Mouse (Mus musculus) CH12.LX (cell line): ENCODE measurements around the gene Ikzf2. TPM values are rescaled to one million over a fixed set of nuclear protein-coding genes. Genes with fewer than 3 reads are reported as not detected.

Source experiments
- DNase-seq: peaks from one replicate; pipeline ENCODE4 v3.0.0-alpha.2; 2013; ENCODE audit errors: extremely low read depth
- H3K27ac ChIP-seq: 2 replicates; pipeline ENCODE4 v1.5.1; 2012; ENCODE audit warnings: low read depth, mild to moderate bottlenecking, control low read depth, moderate library complexity; ENCODE audit not compliant: insufficient read depth
- H3K27me3 ChIP-seq: replicated peaks from 2 replicates; pipeline ENCODE3; 2012; ENCODE audit warnings: inconsistent platforms
- H3K36me3 ChIP-seq, 2 experiments: replicated peaks in 1 of 2; 2 replicates each; pipeline versions ENCODE3 to v1.6.1; 2012; ENCODE audit warnings: inconsistent platforms in 1 of 2, low read length in 1 of 2, mild to moderate bottlenecking in 1 of 2, mixed read lengths in 1 of 2, moderate library complexity in 1 of 2; ENCODE audit not compliant: control insufficient read depth in 1 of 2, insufficient read depth in 1 of 2
- H3K4me1 ChIP-seq, 2 experiments: 2 replicates each; pipeline ENCODE4 v1.6.1; 2012; ENCODE audit warnings: inconsistent platforms in 1 of 2, moderate library complexity in 1 of 2; ENCODE audit not compliant: insufficient read depth in 2 of 2, control insufficient read depth in 1 of 2
- H3K4me2 ChIP-seq: 2 replicates; pipeline ENCODE4 v1.6.1; 2012; ENCODE audit warnings: low read depth, mild to moderate bottlenecking, control low read depth; ENCODE audit not compliant: poor library complexity, insufficient read depth, severe bottlenecking
- H3K4me3 ChIP-seq, 3 experiments: fragments of 150-350 bp in 1 of 3; sonication (generic) in 1 of 3; replicated peaks in 1 of 3; 2 replicates each; pipeline versions ENCODE3 to v1.5.1; 2011 to 2012; ENCODE audit warnings: low read depth in 2 of 3, low read length in 2 of 3, mild to moderate bottlenecking in 2 of 3, moderate library complexity in 2 of 3, control low read depth in 1 of 3, improper control_type of control experiment in 1 of 3, inconsistent platforms in 1 of 3, mixed read lengths in 1 of 3; ENCODE audit not compliant: poor library complexity in 1 of 3
- H3K79me2 ChIP-seq: replicated peaks from 2 replicates; pipeline ENCODE4 v1.6.1; 2012; ENCODE audit warnings: mild to moderate bottlenecking, moderate library complexity; ENCODE audit not compliant: control insufficient read depth, poor library complexity, insufficient read depth, severe bottlenecking; ENCODE audit errors: extremely low read depth
- H3K9ac ChIP-seq: 2 replicates; pipeline ENCODE4 v1.6.1; 2012; ENCODE audit warnings: low read depth, mild to moderate bottlenecking, control low read depth, moderate library complexity; ENCODE audit not compliant: insufficient read depth
- H3K9me3 ChIP-seq: replicated peaks from 2 replicates; pipeline ENCODE3; 2012; ENCODE audit warnings: low read length, inconsistent platforms, mixed read lengths
- BHLHE40 ChIP-seq: IDR thresholded peaks from 2 replicates; pipeline ENCODE4 v1.6.1; 2011; ENCODE audit warnings: mild to moderate bottlenecking, low read depth, low read length, improper control_type of control experiment
- CHD2 ChIP-seq: IDR thresholded peaks from 2 replicates; pipeline ENCODE4 v1.6.1; 2011; ENCODE audit warnings: low read length, improper control_type of control experiment
- ELF1 ChIP-seq: IDR thresholded peaks from 2 replicates; pipeline ENCODE4 v1.6.1; 2014; ENCODE audit warnings: low read depth, mild to moderate bottlenecking, inconsistent platforms, low read length, improper control_type of control experiment
- ETS1 ChIP-seq: conservative IDR thresholded peaks from 2 replicates; pipeline ENCODE4 v1.6.1; 2012; ENCODE audit warnings: low read depth, mild to moderate bottlenecking, inconsistent platforms, low read length, improper control_type of control experiment, moderate library complexity
- HCFC1 ChIP-seq: IDR thresholded peaks from 2 replicates; pipeline ENCODE4 v1.6.1; 2012; ENCODE audit warnings: low read depth, mild to moderate bottlenecking, inconsistent platforms, low read length, improper control_type of control experiment
- IRF4 ChIP-seq: IDR thresholded peaks from 2 replicates; pipeline ENCODE4 v1.6.1; 2014; ENCODE audit warnings: low read depth, mild to moderate bottlenecking, inconsistent platforms, low read length, improper control_type of control experiment
- JUN ChIP-seq: IDR thresholded peaks from 2 replicates; pipeline ENCODE4 v1.6.1; 2011; ENCODE audit warnings: low read depth, mild to moderate bottlenecking, low read length, improper control_type of control experiment, moderate library complexity; ENCODE audit not compliant: insufficient read depth
- JUND ChIP-seq: conservative IDR thresholded peaks from 2 replicates; pipeline ENCODE4 v1.6.1; 2011; ENCODE audit warnings: low read depth, low read length, improper control_type of control experiment
- KAT2A ChIP-seq: IDR thresholded peaks from 2 replicates; pipeline ENCODE4 v1.6.1; 2012; ENCODE audit warnings: low read length, improper control_type of control experiment, inconsistent platforms; ENCODE audit not compliant: insufficient replicate concordance
- MAFK ChIP-seq: IDR thresholded peaks from 2 replicates; pipeline ENCODE4 v1.6.1; 2011; ENCODE audit warnings: low read length, improper control_type of control experiment; ENCODE audit not compliant: insufficient replicate concordance
- MAX ChIP-seq: IDR thresholded peaks from 2 replicates; pipeline ENCODE4 v1.6.1; 2011; ENCODE audit warnings: low read length, improper control_type of control experiment
- MEF2A ChIP-seq: IDR thresholded peaks from 2 replicates; pipeline ENCODE4 v1.6.1; 2014; ENCODE audit warnings: low read depth, mild to moderate bottlenecking, inconsistent platforms, low read length, improper control_type of control experiment, borderline replicate concordance
- NRF1 ChIP-seq: IDR thresholded peaks from 2 replicates; pipeline ENCODE4 v1.6.1; 2014; ENCODE audit warnings: low read depth, mild to moderate bottlenecking, inconsistent platforms, low read length, improper control_type of control experiment, moderate library complexity
- POLR2A ChIP-seq: IDR thresholded peaks from 2 replicates; pipeline ENCODE4 v1.6.1; 2011; ENCODE audit warnings: low read depth, mild to moderate bottlenecking, improper control_type of control experiment, low read length
- POLR2AphosphoS2 ChIP-seq: IDR thresholded peaks from 2 replicates; pipeline ENCODE4 v1.6.1; 2011; ENCODE audit warnings: low read depth, low read length, improper control_type of control experiment
- RAD21 ChIP-seq: IDR thresholded peaks from 2 replicates; pipeline ENCODE4 v1.6.1; 2011; ENCODE audit warnings: low read depth, mild to moderate bottlenecking, low read length, improper control_type of control experiment, moderate library complexity
- SMC3 ChIP-seq: IDR thresholded peaks from 2 replicates; pipeline ENCODE4 v1.6.1; 2011; ENCODE audit warnings: low read depth, low read length, improper control_type of control experiment
- TBP ChIP-seq: conservative IDR thresholded peaks from 2 replicates; pipeline ENCODE4 v1.6.1; 2011; ENCODE audit warnings: low read depth, low read length, improper control_type of control experiment
- USF2 ChIP-seq: conservative IDR thresholded peaks from 2 replicates; pipeline ENCODE4 v1.6.1; 2011; ENCODE audit warnings: low read depth, low read length, improper control_type of control experiment
- ZMIZ1 ChIP-seq: IDR thresholded peaks from 2 replicates; pipeline ENCODE4 v1.6.1; 2012; ENCODE audit warnings: low read depth, mild to moderate bottlenecking, inconsistent platforms, low read length, improper control_type of control experiment
- dilution Hi-C: fragments of 300-500 bp; cut with MboI; formaldehyde crosslinking; loops from 2 replicates; pipeline ENCODE4 v1.14.3; 2020; ENCODE audit warnings: low sequenced_read_pairs; ENCODE audit not compliant: extremely low pct_unique_long_range_greater_than_20kb, extremely low pct_ligation_motif_present
- in situ Hi-C: fragments of 300-500 bp; cut with MboI; formaldehyde crosslinking; loops from 3 replicates; pipeline ENCODE4 v1.14.3; 2019; ENCODE audit warnings: low sequenced_read_pairs, low pct_ligation_motif_present, low pct_unique_long_range_greater_than_20kb, mixed read lengths
- polyA plus RNA-seq: library from polyadenylated mRNA; unstranded; fragments of >175 nt; gene quantifications from 2 replicates; pipeline ENCODE4 v1.2.1, GENCODE M21; 2012; ENCODE audit warnings: low read depth; ENCODE audit not compliant: insufficient read length
- total RNA-seq, 2 experiments: library from RNA; depleted of rRNA; stranded (reverse); fragments of 300-350 nt in 1 of 2; fragments of >200 nt in 1 of 2; gene quantifications; 2 replicates each; pipeline ENCODE4 v1.2.3; 2012 to 2014

Ikzf2 gene
- total and polyA plus RNA-seq, 3 experiments: not detected

- Histone ChIP-seq H3K27me3 (no peaks in the 10 kb centered on the region), H3K36me3 (no peaks in the 10 kb centered on the region), H3K79me2 (no peaks in the 10 kb centered on the region), H3K4me3 (no peak overlapping the region), H3K4me1 (no peaks in the 10 kb centered on the region), H3K9ac (no peak overlapping the region), H3K9me3 (no peaks in the 10 kb centered on the region), H3K27ac (no peak overlapping the region), H3K4me2 (no peak overlapping the region)
- in situ Hi-C loops: no loop called here
- dilution Hi-C loops: no loop called here
- TF ChIP-seq TBP (no peak), USF2 (no peak), ELF1 (no peak)
- TF ChIP-seq, all 38 proteins: peak for 0
- DNase-seq: no peak
Observed at GRCm38 (mm10) chr1:69681003-69681402, 6.0 kb downstream of the Ikzf2 start.

GRCm38 (mm10) chr1:69680501-69680900 is 6.5 kb downstream of the Ikzf2 start:
- DNase-seq: no peak

GRCm38 (mm10) chr1:69669897-69670404 is 17.1 kb downstream of the Ikzf2 start:
- in situ Hi-C loops: no loop called here
- dilution Hi-C loops: no loop called here

More at GRCm38 (mm10) chr1:69680501-69680900, 6.5 kb downstream of the Ikzf2 start:
- no peaks in the 10 kb centered on the region for H3K79me2 ChIP-seq
- H3K4me1 ChIP-seq: no peaks in the 10 kb centered on the region
- H3K4me2 ChIP-seq: no peak overlapping the region
- in situ Hi-C loops: no loop called here
- TF ChIP-seq MAFK (no peak), POLR2A (no peak), MEF2A (no peak), JUN (no peak), POLR2AphosphoS2 (no peak), MAX (no peak), ETS1 (no peak), NRF1 (no peak), TBP (no peak)
- TF ChIP-seq, all 38 proteins: peak for 0
- dilution Hi-C loops: no loop called here
- Histone ChIP-seq H3K36me3 (no peaks in the 10 kb centered on the region), H3K9ac (no peak overlapping the region), H3K4me3 (no peak overlapping the region), H3K9me3 (no peaks in the 10 kb centered on the region), H3K27me3 (no peaks in the 10 kb centered on the region), H3K27ac (no peak overlapping the region)

More at GRCm38 (mm10) chr1:69669897-69670404, 17.1 kb downstream of the Ikzf2 start:
- Histone ChIP-seq H3K79me2 (no peaks in the 10 kb centered on the region), H3K4me3 (no peak overlapping the region), H3K9me3 (no peaks in the 10 kb centered on the region), H3K4me2 (no peak overlapping the region), H3K27ac (no peak overlapping the region), H3K4me1 (no peaks in the 10 kb centered on the region), H3K36me3 (no peaks in the 10 kb centered on the region), H3K27me3 (no peaks in the 10 kb centered on the region), H3K9ac (no peak overlapping the region)
- no peak for DNase-seq
- TF ChIP-seq SMC3: no peak
- TF ChIP-seq HCFC1: no peak
- no peak for TF ChIP-seq IRF4
- TF ChIP-seq ELF1: no peak
- no peak for TF ChIP-seq NRF1
- no peak for TF ChIP-seq POLR2A
- no peak for TF ChIP-seq USF2
- TF ChIP-seq CHD2: no peak
- TF ChIP-seq JUN: no peak
- TF ChIP-seq TBP: no peak
- TF ChIP-seq POLR2AphosphoS2: no peak
- TF ChIP-seq JUND: no peak
- no peak for TF ChIP-seq RAD21
- TF ChIP-seq KAT2A: no peak
- no peak for TF ChIP-seq BHLHE40
- TF ChIP-seq ZMIZ1: no peak
